Mouse (Mus musculus) stomach, postnatal 0 days (tissue): ENCODE results near the gene Il12a.

Experiments
- CTCF ChIP-seq: IDR thresholded peaks from 2 replicates; pipeline ENCODE4 v1.5.1; 2016; ENCODE audit warnings: antibody characterized with exemption, low read depth, mild to moderate bottlenecking, moderate library complexity
- EP300 ChIP-seq: optimal IDR thresholded peaks from 2 replicates; pipeline ENCODE3; 2016; ENCODE audit warnings: antibody characterized with exemption

- no peak for TF ChIP-seq CTCF
- TF ChIP-seq EP300: no peak
These were observed 13.6 kb upstream of the Il12a start for GRCm38 (mm10) chr3:68676831-68677303.
